Mouse (Mus musculus) thymus, adult 2 months (tissue): ENCODE data around the gene Uts2r. TPM values are rescaled to one million over a fixed set of nuclear protein-coding genes. Genes with fewer than 3 reads are reported as not detected.
A peak's percentile ranks its signal among the peaks of the same experiment; 100 is the strongest.

Experiments used
- DNase-seq: peaks from one replicate; pipeline ENCODE4 v3.0.0; 2021
- H3K27ac ChIP-seq: fragments of 200-500 bp; 2 replicates; pipeline ENCODE4 v1.5.1; 2012; ENCODE audit warnings: low read length, control low read depth; ENCODE audit not compliant: control insufficient read depth, insufficient read depth
- H3K27me3 ChIP-seq: fragments of 200-500 bp; 2 replicates; pipeline ENCODE4 v1.6.1; 2012; ENCODE audit warnings: mild to moderate bottlenecking, low read length, moderate library complexity, mixed read lengths; ENCODE audit not compliant: control insufficient read depth, insufficient read depth
- H3K36me3 ChIP-seq: fragments of 200-500 bp; 2 replicates; pipeline ENCODE4 v1.6.1; 2012; ENCODE audit warnings: mild to moderate bottlenecking, low read length, moderate library complexity; ENCODE audit not compliant: control insufficient read depth, insufficient read depth
- H3K4me1 ChIP-seq: fragments of 200-500 bp; replicated peaks from 2 replicates; pipeline ENCODE4 v1.6.1; 2012; ENCODE audit warnings: low read length; ENCODE audit not compliant: control insufficient read depth, insufficient read depth
- H3K4me3 ChIP-seq: fragments of 200-500 bp; 2 replicates; pipeline ENCODE4 v1.5.1; 2012; ENCODE audit warnings: mild to moderate bottlenecking, low read length, control low read depth, moderate library complexity; ENCODE audit not compliant: control insufficient read depth, insufficient read depth
- CTCF ChIP-seq: fragments of 200-500 bp; IDR thresholded peaks from 2 replicates; pipeline ENCODE4 v1.5.1; 2012; ENCODE audit warnings: mild to moderate bottlenecking, control low read depth, low read length, moderate library complexity, borderline replicate concordance; ENCODE audit not compliant: control insufficient read depth, poor library complexity, insufficient read depth; ENCODE audit errors: extremely low read depth
- POLR2A ChIP-seq: fragments of 200-500 bp; IDR thresholded peaks from 2 replicates; pipeline ENCODE4 v1.6.1; 2012; ENCODE audit warnings: mild to moderate bottlenecking, low read length, control low read depth, moderate library complexity; ENCODE audit not compliant: control insufficient read depth, poor library complexity, insufficient read depth; ENCODE audit errors: extremely low read depth
- WGBS: fragments of 180-500 bp; shearing (Covaris S2); methylation state at CpG from one replicate; pipeline ENCODE4 v1.1.7; 2018; 5-methylcytosine and 5-hydroxymethylcytosine counted together
- polyA plus RNA-seq: library from polyadenylated mRNA; depleted of rRNA; stranded (reverse); fragments of >200 nt; gene quantifications from 2 replicates; pipeline ENCODE4 v1.2.3, GENCODE M21; 2012

Gene Uts2r
- polyA plus RNA-seq, 1 experiment, result 1.5 TPM

- Histone ChIP-seq H3K4me1 (no peaks in the 10 kb centered on the region), H3K4me3 (no peak overlapping the region), H3K36me3 (no peaks in the 10 kb centered on the region), H3K27ac (no peak overlapping the region), H3K27me3 (no peaks in the 10 kb centered on the region)
- WGBS, result 95% methylated on average over 4 of the region's 4 CpGs
- TF ChIP-seq POLR2A, result no peak
- no peak for TF ChIP-seq CTCF
- DNase-seq, result no peak
Observed at GRCm38 (mm10) chr11:121163751-121164150, 3.7 kb downstream of the Uts2r start.

DNA sequence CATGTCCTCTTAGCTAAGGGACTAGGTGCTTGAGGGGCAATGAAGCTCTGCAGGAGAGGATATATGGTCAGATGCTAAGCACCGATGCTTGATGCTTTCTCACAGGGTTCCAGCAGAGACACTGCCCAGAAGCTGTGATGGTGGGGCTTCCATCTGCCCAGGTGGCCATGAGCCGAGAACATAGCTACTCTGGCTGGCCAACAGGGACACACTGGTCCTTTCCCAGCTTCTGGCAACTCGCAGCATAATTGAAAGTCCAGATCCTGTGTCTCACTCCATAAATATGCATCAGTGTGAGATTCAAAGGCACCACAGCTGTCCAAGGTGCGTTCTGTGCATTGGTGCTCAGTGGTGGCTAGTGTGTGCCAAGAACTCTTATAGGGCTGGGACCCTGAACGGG lies 13.1 kb downstream of the Uts2r start:
- Histone ChIP-seq H3K4me1 (no peaks in the 10 kb centered on the region), H3K36me3 (no peaks in the 10 kb centered on the region), H3K27ac (no peak overlapping the region), H3K4me3 (no peak overlapping the region), H3K27me3 (no peaks in the 10 kb centered on the region)
- no peak for DNase-seq
- WGBS, result 90% methylated on average over 5 of the region's 5 CpGs
- TF ChIP-seq POLR2A, result no peak
- TF ChIP-seq CTCF, result no peak

DNA sequence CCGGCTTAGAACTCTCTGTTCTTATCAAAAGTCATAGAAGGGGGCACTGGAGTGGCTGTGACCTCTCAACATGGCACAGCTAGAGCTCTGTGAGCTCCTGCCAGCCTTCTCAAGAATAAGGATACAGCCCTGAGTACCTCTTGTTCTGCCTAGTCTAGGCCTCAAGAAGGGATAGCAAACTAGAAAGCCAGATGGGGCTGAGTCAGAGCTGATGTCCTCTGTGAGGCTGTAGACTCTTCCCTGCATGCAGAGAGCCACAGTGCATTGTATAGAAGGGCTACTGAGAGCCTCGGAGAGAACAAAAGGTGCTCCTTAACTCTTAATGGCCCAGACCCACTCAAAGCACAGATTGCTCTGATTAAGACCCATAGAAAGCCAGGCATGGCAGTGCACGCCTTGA lies 14.2 kb downstream of the Uts2r start:
- Histone ChIP-seq H3K27ac (no peak overlapping the region), H3K4me3 (no peak overlapping the region), H3K36me3 (no peaks in the 10 kb centered on the region), H3K27me3 (no peaks in the 10 kb centered on the region), H3K4me1 (no peaks in the 10 kb centered on the region)
- 79% methylated on average over 3 of the region's 3 CpGs for WGBS
- TF ChIP-seq CTCF (no peak), POLR2A (no peak)
- DNase-seq, result no peak

- H3K27me3 ChIP-seq, result no peaks in the 10 kb centered on the region
- peak; percentile 88; the same call in 1 of the 2 replicates for TF ChIP-seq CTCF
- TF ChIP-seq POLR2A, result no peak
- H3K27ac ChIP-seq, result no peak overlapping the region
- DNase-seq, result peak; percentile 54
- H3K4me1 ChIP-seq, result no peaks in the 10 kb centered on the region
- no peaks in the 10 kb centered on the region for H3K36me3 ChIP-seq
- no peak overlapping the region for H3K4me3 ChIP-seq
- 80% methylated on average over 12 of the region's 12 CpGs for WGBS
Observed at GRCm38 (mm10) chr11:121176285-121177270, 16.5 kb downstream of the Uts2r start.

DNA sequence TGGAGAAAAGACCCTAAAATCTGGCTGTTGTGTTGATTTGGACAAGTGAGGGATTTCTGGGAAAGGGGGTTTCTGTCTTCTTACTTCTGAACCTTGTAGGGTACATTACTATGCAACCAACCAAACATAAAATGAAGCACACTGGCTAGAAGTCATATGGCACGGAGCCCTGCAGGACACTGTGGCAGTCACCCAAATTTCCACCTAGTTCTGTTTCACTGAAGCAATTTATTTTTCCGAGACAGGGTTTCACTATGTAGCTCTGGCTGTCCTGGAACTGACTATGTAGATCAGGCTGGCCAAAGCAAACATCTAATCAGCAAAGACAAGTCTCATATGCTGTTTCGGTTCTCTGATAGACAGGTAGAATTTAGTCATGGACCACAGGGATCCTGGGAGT lies 29.6 kb downstream of the Uts2r start:
- no peak for DNase-seq
- TF ChIP-seq POLR2A (no peak), CTCF (no peak)
- H3K27ac ChIP-seq, result no peak overlapping the region
- H3K4me1 ChIP-seq, result no peaks in the 10 kb centered on the region
- H3K36me3 ChIP-seq, result no peaks in the 10 kb centered on the region
- 96% methylated on average over 3 of the region's 3 CpGs for WGBS
- H3K4me3 ChIP-seq, result no peak overlapping the region
- H3K27me3 ChIP-seq, result no peaks in the 10 kb centered on the region

DNA sequence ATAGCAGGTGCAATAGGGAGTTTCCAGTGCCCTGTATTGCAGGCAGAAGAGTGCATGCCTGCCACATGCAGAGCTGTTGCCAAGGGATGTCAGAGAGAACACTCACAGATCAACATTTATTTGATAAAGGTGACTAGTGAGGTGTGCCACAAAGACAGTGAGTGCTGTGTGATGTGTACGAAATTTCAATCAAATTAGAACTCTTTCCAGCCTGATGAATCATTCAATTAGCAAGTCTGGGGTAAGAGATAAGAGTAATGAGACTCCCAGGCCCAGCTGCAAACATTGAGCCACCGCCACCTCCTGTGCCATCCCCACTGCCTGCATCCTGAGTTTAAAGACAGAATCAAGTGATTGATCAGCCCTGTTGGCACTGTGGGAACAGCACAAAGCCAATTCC lies 32.7 kb downstream of the Uts2r start:
- DNase-seq, result no peak
- TF ChIP-seq POLR2A (no peak), CTCF (no peak)
- no peak overlapping the region for H3K4me3 ChIP-seq
- no peaks in the 10 kb centered on the region for H3K36me3 ChIP-seq
- H3K27me3 ChIP-seq, result no peaks in the 10 kb centered on the region
- no peaks in the 10 kb centered on the region for H3K4me1 ChIP-seq
- no peak overlapping the region for H3K27ac ChIP-seq
- 92% methylated on average over 2 of the region's 2 CpGs for WGBS

GRCm38 (mm10) chr11:121193415-121193814 lies 33.3 kb downstream of the Uts2r start:
- Histone ChIP-seq H3K27ac (no peak overlapping the region), H3K36me3 (no peaks in the 10 kb centered on the region), H3K27me3 (no peaks in the 10 kb centered on the region), H3K4me1 (no peaks in the 10 kb centered on the region), H3K4me3 (no peak overlapping the region)
- no peak for DNase-seq
- TF ChIP-seq CTCF, result no peak
- TF ChIP-seq POLR2A, result no peak
- WGBS, result 90% methylated on average over 3 of the region's 3 CpGs

DNA sequence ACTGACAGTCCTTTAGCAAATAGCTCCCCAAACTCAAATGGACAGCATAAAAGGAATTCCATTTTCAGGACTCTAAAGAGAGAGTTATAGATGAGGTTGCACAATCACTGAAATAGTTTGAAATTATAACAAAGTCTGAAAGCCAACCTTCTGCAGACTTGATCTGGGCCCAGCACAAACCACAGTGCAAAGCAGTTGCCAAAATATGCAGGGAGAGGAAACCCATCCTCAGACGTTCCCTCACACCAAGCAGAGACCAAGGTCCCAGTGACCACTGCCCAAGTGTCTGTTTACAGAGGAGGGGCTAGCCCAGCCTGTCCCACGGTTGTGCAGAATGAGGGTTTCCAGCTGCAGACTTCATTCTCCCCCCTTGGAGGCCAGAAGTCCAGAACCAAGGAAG lies 38.6 kb downstream of the Uts2r start:
- no peak overlapping the region for H3K4me3 ChIP-seq
- H3K27ac ChIP-seq, result no peak overlapping the region
- no peaks in the 10 kb centered on the region for H3K36me3 ChIP-seq
- no peaks in the 10 kb centered on the region for H3K27me3 ChIP-seq
- no peak for DNase-seq
- H3K4me1 ChIP-seq, result no peaks in the 10 kb centered on the region
- TF ChIP-seq CTCF (no peak), POLR2A (no peak)
- 81% methylated on average over 2 of the region's 2 CpGs for WGBS
